Mouse (Mus musculus): ENCODE data around the gene Rph3al. TPM values are rescaled to one million over a fixed set of nuclear protein-coding genes. Genes with fewer than 3 reads are reported as not detected.
A peak's percentile ranks its signal among the peaks of the same experiment; 100 is the strongest.

Gene Rph3al
- polyA plus RNA-seq, 1 experiment from 2014 or later: 18.2 TPM

GRCm38 (mm10) chr11:75966401-75967372, 28.5 kb upstream of the Rph3al start:
- Histone ChIP-seq H3K4me2 (replicated peaks) (peak overlapping the region; percentile 92), H3K4me1 (replicated peaks) (peaks cover 23% of the 10 kb centered on the region), H3K27ac (peak overlapping the region; percentile 82), H3K9me3 (no peaks in the 10 kb centered on the region), H3K36me3 (no peaks in the 10 kb centered on the region), H3K9ac (peak overlapping the region; percentile 55), H3K27me3 (replicated peaks) (no peaks in the 10 kb centered on the region), H3K4me3 (replicated peaks) (peak overlapping the region; percentile 58)
- peak; percentile 87 for ATAC-seq
- under 1% methylated on average over 90 of the region's 90 CpGs for WGBS

- H3K4me1 ChIP-seq (replicated peaks): peaks cover 23% of the 10 kb centered on the region
- WGBS: 14% methylated on average over 28 of the region's 28 CpGs
- peak overlapping the region; percentile 58 for H3K4me3 ChIP-seq (replicated peaks)
- peak overlapping the region; percentile 55 for H3K9ac ChIP-seq
- peak; percentile 27 for ATAC-seq
- H3K27me3 ChIP-seq (replicated peaks): no peaks in the 10 kb centered on the region
- H3K36me3 ChIP-seq: no peaks in the 10 kb centered on the region
- H3K9me3 ChIP-seq: no peaks in the 10 kb centered on the region
- H3K27ac ChIP-seq: peak overlapping the region; percentile 82
- H3K4me2 ChIP-seq (replicated peaks): peak overlapping the region; percentile 92
These were observed 27.6 kb upstream of the Rph3al start for GRCm38 (mm10) chr11:75965674-75966400.

DNA sequence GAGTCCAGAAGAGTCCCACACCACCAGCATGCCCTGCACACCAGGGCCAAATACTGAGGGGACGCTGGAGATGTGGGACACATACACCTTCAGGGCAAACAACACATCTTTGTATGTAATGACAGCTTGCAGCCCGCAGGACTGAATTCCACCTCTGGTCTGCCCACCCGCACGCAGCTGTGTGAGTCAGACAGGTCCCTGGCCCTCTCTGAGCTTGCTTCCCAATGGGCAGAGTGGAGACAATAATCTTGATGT, 26.2 kb upstream of the Rph3al start:
- no peaks in the 10 kb centered on the region for H3K9me3 ChIP-seq
- H3K27ac ChIP-seq: no peak overlapping the region
- 56% methylated on average over 4 of the region's 4 CpGs for WGBS
- H3K4me2 ChIP-seq (replicated peaks): no peak overlapping the region
- no peaks in the 10 kb centered on the region for H3K27me3 ChIP-seq (replicated peaks)
- H3K4me3 ChIP-seq (replicated peaks): no peak overlapping the region
- no peak for ATAC-seq
- H3K36me3 ChIP-seq: no peaks in the 10 kb centered on the region
- no peak overlapping the region for H3K9ac ChIP-seq
- H3K4me1 ChIP-seq (replicated peaks): peaks cover 23% of the 10 kb centered on the region

GRCm38 (mm10) chr11:75963730-75964475, 25.7 kb upstream of the Rph3al start:
- Histone ChIP-seq H3K9me3 (no peaks in the 10 kb centered on the region), H3K4me1 (replicated peaks) (peaks cover 23% of the 10 kb centered on the region), H3K36me3 (no peaks in the 10 kb centered on the region), H3K4me2 (replicated peaks) (no peak overlapping the region), H3K27ac (no peak overlapping the region), H3K9ac (no peak overlapping the region), H3K4me3 (replicated peaks) (no peak overlapping the region), H3K27me3 (replicated peaks) (no peaks in the 10 kb centered on the region)
- no peak for ATAC-seq
- WGBS: 33% methylated on average over 11 of the region's 11 CpGs

DNA sequence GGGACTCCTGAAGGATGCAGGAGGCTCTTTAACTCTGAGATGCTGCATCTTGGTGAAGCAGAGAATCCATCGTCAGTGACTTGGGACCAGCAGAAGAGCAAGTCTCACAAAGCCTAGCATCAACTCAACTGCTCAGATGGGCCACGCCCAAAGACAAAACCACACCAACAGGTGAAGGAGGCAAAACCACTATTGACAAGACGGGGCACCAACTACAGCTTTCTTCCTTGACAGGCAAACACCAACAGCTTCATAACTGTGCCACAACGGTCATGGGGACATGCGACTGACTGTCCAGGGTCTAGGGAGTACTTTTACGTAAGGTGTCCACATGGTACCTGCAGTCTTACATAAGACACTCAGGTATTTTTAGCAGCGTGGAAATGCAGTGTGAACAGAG, 23.6 kb upstream of the Rph3al start:
- H3K9ac ChIP-seq: no peak overlapping the region
- WGBS: 88% methylated on average over 7 of the region's 7 CpGs
- H3K36me3 ChIP-seq: no peaks in the 10 kb centered on the region
- no peak for ATAC-seq
- no peak overlapping the region for H3K4me3 ChIP-seq (replicated peaks)
- no peaks in the 10 kb centered on the region for H3K9me3 ChIP-seq
- H3K27ac ChIP-seq: no peak overlapping the region
- H3K4me1 ChIP-seq (replicated peaks): peaks cover 27% of the 10 kb centered on the region
- no peak overlapping the region for H3K4me2 ChIP-seq (replicated peaks)
- no peaks in the 10 kb centered on the region for H3K27me3 ChIP-seq (replicated peaks)

GRCm38 (mm10) chr11:75957124-75957832, 19.0 kb upstream of the Rph3al start:
- Histone ChIP-seq H3K4me2 (replicated peaks) (peak overlapping the region; percentile 50), H3K9me3 (no peaks in the 10 kb centered on the region), H3K27me3 (replicated peaks) (no peaks in the 10 kb centered on the region), H3K4me1 (replicated peaks) (peaks cover 3% of the 10 kb centered on the region; the same call in 1 of the 2 replicates), H3K36me3 (no peaks in the 10 kb centered on the region), H3K4me3 (replicated peaks) (0 out of 2 replicates have a peak overlapping the region, but pooled peaks have one; percentile 5), H3K9ac (peak overlapping the region; percentile 4; the same call in 1 of the 2 replicates), H3K27ac (peak overlapping the region; percentile 86)
- 70% methylated on average over 17 of the region's 17 CpGs for WGBS
- peak; percentile 88 for ATAC-seq

GRCm38 (mm10) chr11:75956651-75957050, 18.4 kb upstream of the Rph3al start:
- no peaks in the 10 kb centered on the region for H3K9me3 ChIP-seq
- H3K9ac ChIP-seq: no peak overlapping the region; the same call in 1 of the 2 replicates
- H3K4me1 ChIP-seq (replicated peaks): peaks cover 3% of the 10 kb centered on the region; the same call in 1 of the 2 replicates
- no peaks in the 10 kb centered on the region for H3K27me3 ChIP-seq (replicated peaks)
- 0 out of 2 replicates have a peak overlapping the region, but pooled peaks have one; percentile 5 for H3K4me3 ChIP-seq (replicated peaks)
- peak overlapping the region; percentile 86 for H3K27ac ChIP-seq
- ATAC-seq: peak; percentile 28; the same call in 1 of the 2 replicates
- 41% methylated on average over 8 of the region's 8 CpGs for WGBS
- peak overlapping the region; percentile 50 for H3K4me2 ChIP-seq (replicated peaks)
- H3K36me3 ChIP-seq: no peaks in the 10 kb centered on the region

DNA sequence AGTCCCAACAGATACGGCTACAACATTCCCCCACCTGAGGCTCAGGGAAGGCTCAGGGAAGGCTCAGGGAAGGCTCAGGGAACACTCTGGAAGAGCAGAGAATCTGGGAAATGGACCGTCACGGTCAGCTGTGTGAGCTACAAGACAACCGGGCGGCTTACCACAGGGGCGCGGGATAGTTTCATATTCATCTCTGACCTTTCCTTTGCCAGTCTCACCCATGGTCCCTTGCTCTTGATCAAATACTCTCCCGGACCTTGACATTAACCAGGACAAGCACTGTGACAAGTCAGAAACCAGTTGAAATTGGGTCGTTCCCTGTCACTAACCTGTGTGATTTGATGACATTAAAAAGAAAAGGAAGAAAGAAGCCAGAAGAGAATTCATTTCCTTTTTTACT, 16.7 kb upstream of the Rph3al start:
- no peaks in the 10 kb centered on the region for H3K27me3 ChIP-seq (replicated peaks)
- 0 out of 2 replicates have a peak, but pooled peaks cover 3% of the 10 kb centered on the region for H3K4me1 ChIP-seq (replicated peaks)
- ATAC-seq: no peak
- H3K9me3 ChIP-seq: no peaks in the 10 kb centered on the region
- no peak overlapping the region for H3K9ac ChIP-seq
- H3K4me2 ChIP-seq (replicated peaks): no peak overlapping the region
- no peaks in the 10 kb centered on the region for H3K36me3 ChIP-seq
- H3K4me3 ChIP-seq (replicated peaks): no peak overlapping the region
- H3K27ac ChIP-seq: no peak overlapping the region
- 84% methylated on average over 9 of the region's 9 CpGs for WGBS

- Histone ChIP-seq H3K36me3 (no peaks in the 10 kb centered on the region), H3K9me3 (no peaks in the 10 kb centered on the region), H3K9ac (no peak overlapping the region), H3K27ac (no peak overlapping the region), H3K4me2 (replicated peaks) (no peak overlapping the region), H3K4me1 (replicated peaks) (0 out of 2 replicates have a peak, but pooled peaks cover 4% of the 10 kb centered on the region), H3K27me3 (replicated peaks) (no peaks in the 10 kb centered on the region), H3K4me3 (replicated peaks) (no peak overlapping the region)
- no peak for ATAC-seq
- WGBS: 76% methylated on average over 5 of the region's 5 CpGs
These were observed 13.7 kb upstream of the Rph3al start for GRCm38 (mm10) chr11:75951895-75952294.

GRCm38 (mm10) chr11:75950459-75950858, 12.2 kb upstream of the Rph3al start:
- no peaks in the 10 kb centered on the region for H3K9me3 ChIP-seq
- H3K4me1 ChIP-seq (replicated peaks): peaks cover 9% of the 10 kb centered on the region; the same call in 1 of the 2 replicates
- no peaks in the 10 kb centered on the region for H3K36me3 ChIP-seq
- no peak overlapping the region for H3K4me2 ChIP-seq (replicated peaks)
- no peak overlapping the region for H3K4me3 ChIP-seq (replicated peaks)
- no peak overlapping the region for H3K9ac ChIP-seq
- 68% methylated on average over 3 of the region's 3 CpGs for WGBS
- no peak overlapping the region for H3K27ac ChIP-seq
- ATAC-seq: no peak
- H3K27me3 ChIP-seq (replicated peaks): no peaks in the 10 kb centered on the region

GRCm38 (mm10) chr11:75948789-75949188, 10.6 kb upstream of the Rph3al start:
- Histone ChIP-seq H3K9me3 (no peaks in the 10 kb centered on the region), H3K27ac (peak overlapping the region; percentile 88), H3K36me3 (no peaks in the 10 kb centered on the region), H3K4me2 (replicated peaks) (no peak overlapping the region), H3K4me1 (replicated peaks) (peaks cover 9% of the 10 kb centered on the region; the same call in 1 of the 2 replicates), H3K9ac (no peak overlapping the region), H3K4me3 (replicated peaks) (no peak overlapping the region), H3K27me3 (replicated peaks) (no peaks in the 10 kb centered on the region)
- peak; percentile 87 for ATAC-seq
- 30% methylated on average over 3 of the region's 3 CpGs for WGBS

Measured in intestine, embryonic 15.5 days (tissue).